Mouse (Mus musculus): ENCODE data around the gene Ino80e. TPM values are rescaled to one million over a fixed set of nuclear protein-coding genes. Genes with fewer than 3 reads are reported as not detected.
"Not testable (repeated sequence)": the region's sequence is repeated elsewhere in the genome, so short reads cannot be mapped to it uniquely, and the experiment has no call there.

Gene Ino80e
- 91.5 and 94.6 TPM in 2 replicates for polyA plus RNA-seq (2015; fragmentation: Nextera tagmentation; extraction: Ambion mirVana)

GRCm38 (mm10) chr7:126862147-126862784, at the start of gene Ino80e:
Gene Ino80e (minus strand): TSS chr7:126862377.
- ATAC-seq (ENCODE audit: low FRiP score, low read depth): peak; percentile 74
- peak within 1 kb of the TSS; percentile 91 for H3K27ac ChIP-seq (replicated peaks)
- H3K4me3 ChIP-seq: peak within 1 kb of the TSS; percentile 81
- H3K9ac ChIP-seq: peak within 1 kb of the TSS; percentile 58
- no peaks in the 10 kb centered on the region for H3K9me3 ChIP-seq
- H3K4me1 ChIP-seq (replicated peaks): peaks cover 30% of the 10 kb centered on the region
- no peaks in the 10 kb centered on the region for H3K27me3 ChIP-seq
- peaks cover 38% of the 10 kb centered on the region for H3K36me3 ChIP-seq
- peak within 1 kb of the TSS; percentile 86 for H3K4me2 ChIP-seq
- WGBS: under 1% methylated on average over 41 of the region's 41 CpGs

DNA sequence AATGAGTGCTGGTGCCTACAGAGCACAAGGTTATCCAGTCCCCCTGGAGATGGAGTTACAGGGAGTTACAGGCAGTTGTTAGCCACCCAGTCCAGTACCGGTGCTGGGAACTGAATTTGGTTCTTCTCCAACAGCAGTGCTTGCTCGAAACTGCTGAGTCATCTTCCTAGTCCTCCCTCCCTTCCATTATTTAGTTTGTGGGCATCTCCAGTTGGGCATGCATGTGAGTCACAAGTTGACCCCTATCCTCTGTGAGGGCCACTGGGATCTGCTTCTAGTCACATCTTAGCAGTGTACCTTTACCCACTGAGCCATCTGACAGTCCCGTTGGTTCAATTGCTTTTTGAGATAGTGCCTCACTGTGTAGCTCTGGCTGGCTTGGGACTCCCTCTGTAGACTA, 43.4 kb upstream of the Ino80e start:
- Histone ChIP-seq H3K4me1 (replicated peaks) (no peaks in the 10 kb centered on the region), H3K4me3 (no peak overlapping the region), H3K36me3 (no peaks in the 10 kb centered on the region), H3K9ac (no peak overlapping the region), H3K4me2 (no peak overlapping the region), H3K27me3 (no peaks in the 10 kb centered on the region), H3K9me3 (no peaks in the 10 kb centered on the region), H3K27ac (replicated peaks) (no peak overlapping the region)
- ATAC-seq (ENCODE audit: low FRiP score, low read depth): no peak
- WGBS: 83% methylated on average over 3 of the region's 3 CpGs

DNA sequence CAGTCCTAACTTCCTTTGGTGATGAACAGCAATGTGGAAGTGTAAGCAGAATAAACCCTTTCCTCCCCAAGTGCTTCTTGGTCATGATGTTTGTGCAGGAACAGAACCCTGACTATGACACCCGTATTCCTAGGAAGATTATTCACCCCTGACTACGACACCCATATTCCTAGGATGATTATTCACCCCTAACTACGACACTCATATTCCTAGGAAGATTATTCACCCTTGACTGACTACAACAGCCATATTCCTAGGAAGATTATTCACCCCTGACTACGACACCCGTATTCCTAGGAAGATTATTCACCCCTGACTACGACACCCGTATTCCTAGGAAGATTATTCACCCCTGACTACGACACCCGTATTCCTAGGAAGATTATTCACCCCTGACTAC, 37.6 kb upstream of the Ino80e start:
- not testable (repeated sequence) for H3K9me3 ChIP-seq; H3K27me3 ChIP-seq; H3K9ac ChIP-seq; H3K4me2 ChIP-seq; ATAC-seq (ENCODE audit: low FRiP score, low read depth); H3K4me3 ChIP-seq; H3K36me3 ChIP-seq; H3K27ac ChIP-seq (replicated peaks)
- peaks cover 18% of the 10 kb centered on the region for H3K4me1 ChIP-seq (replicated peaks)
- WGBS: 97% methylated on average over 7 of the region's 9 CpGs

DNA sequence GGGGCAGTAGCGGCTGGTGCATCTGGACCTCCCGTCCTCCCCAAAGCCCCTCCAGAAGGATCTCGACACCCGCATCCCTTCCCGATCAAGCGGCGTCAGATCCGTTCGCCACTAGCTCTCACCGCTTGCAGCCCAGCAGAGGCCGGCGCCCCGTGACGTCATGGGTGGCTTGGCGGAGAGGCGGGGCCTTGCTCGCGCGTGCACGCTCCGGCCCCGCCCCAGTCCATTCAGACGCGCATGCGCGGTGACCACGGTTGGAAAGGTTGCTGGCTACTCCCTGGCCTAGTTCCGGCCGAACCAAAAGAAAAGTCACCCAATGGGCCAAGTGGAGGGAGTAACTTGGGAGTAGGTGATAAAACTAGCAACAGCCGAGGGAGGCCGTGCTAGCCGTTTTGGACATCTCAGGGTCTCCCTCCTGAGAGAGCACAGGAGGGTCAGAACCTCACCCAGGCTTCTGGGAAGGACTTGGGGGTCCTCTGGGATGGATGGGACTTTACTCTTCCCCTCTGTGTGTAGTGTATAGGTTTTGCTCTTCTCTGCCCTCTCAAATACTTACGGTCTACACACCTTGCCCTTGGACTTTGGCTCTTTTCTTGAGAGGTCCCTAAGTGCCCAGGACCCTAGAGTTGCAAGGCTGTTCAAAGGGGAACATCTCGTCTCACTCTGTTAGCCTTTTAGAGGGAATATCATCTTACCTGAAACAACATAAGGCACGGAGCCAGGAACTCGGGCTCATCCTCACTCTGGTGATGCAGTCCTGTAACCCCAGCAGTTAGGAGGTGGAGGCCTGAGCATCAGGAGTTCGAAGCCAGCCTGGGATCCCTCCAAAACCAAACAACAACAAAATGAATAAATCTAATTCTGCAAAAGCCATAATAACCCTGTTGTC, 36.2 kb upstream of the Ino80e start:
- peak overlapping the region; percentile 64 for H3K9ac ChIP-seq
- no peaks in the 10 kb centered on the region for H3K27me3 ChIP-seq
- H3K36me3 ChIP-seq: no peaks in the 10 kb centered on the region
- peaks cover 18% of the 10 kb centered on the region for H3K4me1 ChIP-seq (replicated peaks)
- no peaks in the 10 kb centered on the region for H3K9me3 ChIP-seq
- WGBS: 12% methylated on average over 37 of the region's 37 CpGs
- H3K4me3 ChIP-seq: peak overlapping the region; percentile 61
- H3K27ac ChIP-seq (replicated peaks): peak overlapping the region; percentile 91
- peak overlapping the region; percentile 58 for H3K4me2 ChIP-seq
- peak; percentile 96 for ATAC-seq (ENCODE audit: low FRiP score, low read depth)

GRCm38 (mm10) chr7:126897390-126898101, 35.4 kb upstream of the Ino80e start:
- Histone ChIP-seq H3K9ac (peak overlapping the region; percentile 64), H3K4me2 (peak overlapping the region; percentile 58), H3K4me3 (peak overlapping the region; percentile 61), H3K36me3 (no peaks in the 10 kb centered on the region), H3K9me3 (no peaks in the 10 kb centered on the region), H3K4me1 (replicated peaks) (peaks cover 18% of the 10 kb centered on the region), H3K27me3 (no peaks in the 10 kb centered on the region), H3K27ac (replicated peaks) (peak overlapping the region; percentile 91)
- WGBS: 23% methylated on average over 16 of the region's 16 CpGs
- peak; percentile 50 for ATAC-seq (ENCODE audit: low FRiP score, low read depth)

- Histone ChIP-seq H3K4me3 (no peak overlapping the region), H3K36me3 (no peaks in the 10 kb centered on the region), H3K27ac (replicated peaks) (no peak overlapping the region), H3K4me2 (peak overlapping the region; percentile 58), H3K4me1 (replicated peaks) (peaks cover 18% of the 10 kb centered on the region), H3K9me3 (no peaks in the 10 kb centered on the region), H3K27me3 (no peaks in the 10 kb centered on the region), H3K9ac (no peak overlapping the region)
- no peak for ATAC-seq (ENCODE audit: low FRiP score, low read depth)
- 91% methylated on average over 5 of the region's 5 CpGs for WGBS
Measured at GRCm38 (mm10) chr7:126896912-126897311, 34.7 kb upstream of the Ino80e start.

GRCm38 (mm10) chr7:126888852-126889251, 26.7 kb upstream of the Ino80e start:
- H3K4me2 ChIP-seq: no peak overlapping the region
- no peak overlapping the region for H3K4me3 ChIP-seq
- ATAC-seq (ENCODE audit: low FRiP score, low read depth): no peak
- no peak overlapping the region for H3K27ac ChIP-seq (replicated peaks)
- H3K9me3 ChIP-seq: no peaks in the 10 kb centered on the region
- WGBS: 50% methylated on average over 7 of the region's 7 CpGs
- no peaks in the 10 kb centered on the region for H3K36me3 ChIP-seq
- H3K4me1 ChIP-seq (replicated peaks): peaks cover 6% of the 10 kb centered on the region; the same call in 1 of the 2 replicates
- H3K9ac ChIP-seq: no peak overlapping the region
- H3K27me3 ChIP-seq: no peaks in the 10 kb centered on the region

GRCm38 (mm10) chr7:126887281-126887680, 25.1 kb upstream of the Ino80e start:
- no peaks in the 10 kb centered on the region for H3K9me3 ChIP-seq
- H3K4me2 ChIP-seq: no peak overlapping the region
- H3K4me3 ChIP-seq: no peak overlapping the region
- H3K4me1 ChIP-seq (replicated peaks): peaks cover 20% of the 10 kb centered on the region
- no peak overlapping the region for H3K9ac ChIP-seq
- no peaks in the 10 kb centered on the region for H3K27me3 ChIP-seq
- H3K27ac ChIP-seq (replicated peaks): no peak overlapping the region
- no peak for ATAC-seq (ENCODE audit: low FRiP score, low read depth)
- 83% methylated on average over 5 of the region's 5 CpGs for WGBS
- no peaks in the 10 kb centered on the region for H3K36me3 ChIP-seq

DNA sequence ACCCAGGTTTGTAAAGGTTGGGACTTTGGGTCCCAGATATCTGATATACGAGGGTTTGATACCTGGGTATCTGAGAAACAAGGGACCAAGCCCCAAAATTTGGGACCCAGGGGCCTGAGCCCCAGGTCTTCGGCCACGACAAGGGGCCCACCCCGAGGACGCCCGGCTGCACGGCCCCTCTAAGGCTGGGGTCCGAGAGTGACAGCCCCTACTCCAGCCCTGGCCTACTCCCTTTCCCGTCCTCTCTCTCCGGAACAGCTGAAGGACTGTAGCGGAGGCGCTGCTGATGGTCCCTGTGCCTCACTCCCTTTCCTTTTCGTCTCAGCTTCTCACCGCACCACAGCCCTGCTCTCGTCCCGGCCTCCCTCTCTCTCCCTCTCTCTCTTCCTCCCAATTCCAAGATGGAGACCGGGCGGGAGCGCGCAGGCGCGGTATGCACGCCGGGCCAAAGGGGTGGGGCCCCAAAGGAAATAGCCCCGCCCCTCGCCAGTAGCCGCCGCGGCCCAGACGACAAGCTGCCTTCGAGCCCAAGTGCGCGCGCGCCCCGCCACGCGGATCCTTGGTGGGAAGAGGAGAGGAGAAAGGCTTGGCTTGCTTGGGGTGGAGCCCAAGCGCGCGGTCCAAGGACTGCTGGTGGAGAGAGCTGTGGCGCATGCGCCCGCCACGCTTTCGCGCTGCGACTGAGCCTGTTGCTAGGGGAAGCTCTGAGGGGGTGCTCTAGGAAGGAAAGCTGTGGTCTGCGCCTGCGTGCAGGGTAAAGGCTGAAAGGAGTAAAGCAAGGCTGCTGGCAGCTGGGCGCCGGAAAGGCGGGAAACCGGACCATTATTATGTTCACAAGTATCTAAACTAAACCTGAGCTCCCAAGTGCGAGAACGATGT, 22.3 kb upstream of the Ino80e start, which contains the start of gene Taok2:
Gene Taok2 (minus strand): TSS at position 418 of the 879 bp plus-strand sequence.
- Histone ChIP-seq H3K27me3 (no peaks in the 10 kb centered on the region), H3K9me3 (no peaks in the 10 kb centered on the region), H3K4me3 (peak within 1 kb of the TSS; percentile 73), H3K36me3 (peaks cover 8% of the 10 kb centered on the region), H3K9ac (peak within 1 kb of the TSS; percentile 86), H3K27ac (replicated peaks) (peak within 1 kb of the TSS; percentile 96), H3K4me2 (peak within 1 kb of the TSS; percentile 96), H3K4me1 (replicated peaks) (peaks cover 42% of the 10 kb centered on the region)
- WGBS: under 1% methylated on average over 55 of the region's 56 CpGs
- peak; percentile 98 for ATAC-seq (ENCODE audit: low FRiP score, low read depth)

GRCm38 (mm10) chr7:126883731-126884181, 21.6 kb upstream of the Ino80e start:
- H3K4me2 ChIP-seq: peak overlapping the region; percentile 96
- H3K9ac ChIP-seq: peak overlapping the region; percentile 86
- peak overlapping the region; percentile 96 for H3K27ac ChIP-seq (replicated peaks)
- WGBS: 3% methylated on average over 15 of the region's 15 CpGs
- H3K27me3 ChIP-seq: no peaks in the 10 kb centered on the region
- peaks cover 16% of the 10 kb centered on the region for H3K36me3 ChIP-seq
- H3K9me3 ChIP-seq: no peaks in the 10 kb centered on the region
- ATAC-seq (ENCODE audit: low FRiP score, low read depth): no peak
- peaks cover 42% of the 10 kb centered on the region for H3K4me1 ChIP-seq (replicated peaks)
- H3K4me3 ChIP-seq: peak overlapping the region; percentile 73

DNA sequence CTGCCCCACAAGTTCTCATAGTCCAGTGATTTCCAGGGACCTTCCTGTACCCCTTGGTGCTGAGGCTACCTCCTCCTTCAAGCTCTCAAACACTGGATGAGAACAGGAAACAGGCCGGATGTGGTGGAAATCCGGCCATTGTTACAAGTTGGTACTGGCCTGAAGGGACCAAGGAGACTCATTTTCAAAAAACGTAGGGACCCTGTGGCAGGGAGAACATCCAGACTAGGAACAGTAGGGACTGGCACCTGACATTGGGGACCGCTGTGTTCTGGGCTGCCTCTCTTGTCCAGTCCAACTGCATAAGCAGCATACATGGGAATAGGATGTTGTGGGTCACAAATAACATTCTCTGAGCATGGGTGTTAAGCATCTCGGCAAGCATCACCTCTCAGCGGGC, 18.9 kb upstream of the Ino80e start:
- Histone ChIP-seq H3K4me1 (replicated peaks) (peaks cover 42% of the 10 kb centered on the region), H3K9me3 (no peaks in the 10 kb centered on the region), H3K4me2 (peak overlapping the region; percentile 96), H3K4me3 (no peak overlapping the region), H3K36me3 (peaks cover 42% of the 10 kb centered on the region), H3K27me3 (no peaks in the 10 kb centered on the region), H3K9ac (no peak overlapping the region), H3K27ac (replicated peaks) (0 out of 2 replicates have a peak overlapping the region, but pooled peaks have one; percentile 17)
- no peak for ATAC-seq (ENCODE audit: low FRiP score, low read depth)
- 82% methylated on average over 6 of the region's 6 CpGs for WGBS
